16 mouse cellular contexts compared by ENCODE assay signal in the genomic region with DNA sequence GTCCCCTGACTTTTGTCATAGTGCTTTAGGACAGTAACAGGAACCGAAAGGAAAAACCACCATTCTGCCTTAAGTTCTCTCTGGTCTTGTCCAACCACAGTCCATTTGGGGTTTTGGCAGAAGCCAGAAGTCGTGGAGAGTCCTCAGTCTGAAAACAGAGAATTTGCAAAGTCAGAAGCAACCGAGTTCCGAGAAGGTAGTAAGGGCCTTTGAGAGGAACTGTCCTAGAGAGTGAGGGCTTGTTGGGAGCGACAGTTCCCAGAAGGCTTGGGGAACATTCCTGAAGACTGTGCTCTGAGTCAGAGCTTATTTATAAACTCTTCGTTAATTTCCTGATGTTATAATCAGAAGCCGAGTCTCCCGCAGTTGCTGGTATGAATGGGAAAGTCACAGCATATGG.
DNase-seq lines count a peak whose midpoint lies in the region; ATAC-seq and TF ChIP-seq lines count a peak whose summit lies in the region.
"Had no signal": no experiment of that assay in that cellular context is flagged by ENCODE, and none has a peak within 500 bp of the region (broad histone marks: within the 10 kb centered on the region; RNA-seq: fewer than 3 reads in every experiment).

No protein-coding gene starts in this region.

- H3K4me2 ChIP-seq in forebrain, embryonic 15.5 days (replicated peaks) = no peak overlapping the region
- no peak overlapping the region for H3K4me2 ChIP-seq in forebrain, embryonic 13.5 days
- H3K4me2 ChIP-seq: limb, embryonic 13.5 days; midbrain, embryonic 12.5 days had no signal

- WGBS in forebrain, embryonic 15.5 days = 90% methylated on average over 8 of the region's 8 CpGs
- WGBS in forebrain, embryonic 13.5 days = 93% methylated on average over 8 of the region's 8 CpGs

- no peak overlapping the region for H3K9ac ChIP-seq in forebrain, embryonic 15.5 days (replicated peaks)
- no peak overlapping the region for H3K9ac ChIP-seq in forebrain, embryonic 13.5 days
- H3K9ac ChIP-seq: limb, embryonic 13.5 days; midbrain, embryonic 12.5 days had no signal

- peak; percentile 27 for DNase-seq in layer of hippocampus, adult 11-12 months (ENCODE audit: low spot score)
- no peak for DNase-seq in layer of hippocampus, postnatal 25 days (ENCODE audit: extremely low spot score in 1 of 2, low spot score in 1 of 2)
- DNase-seq in brain, adult 2 months (ENCODE audit: low read depth, low spot score) = peak; percentile 58
- DNase-seq: adrenal gland, postnatal 36 days; cerebellum, adult 9-10 months; lung, postnatal 4 days; thymus, adult 2 months had no signal

- H3K27ac ChIP-seq in bone marrow macrophage, adult 2 months (ENCODE audit: insufficient read depth, low read depth, low read length) = peak overlapping the region; percentile 93
- no peak overlapping the region for H3K27ac ChIP-seq in forebrain, embryonic 15.5 days (replicated peaks)
- no peak overlapping the region for H3K27ac ChIP-seq in forebrain, embryonic 13.5 days
- H3K27ac ChIP-seq: layer of hippocampus, adult 2 months; limb, embryonic 13.5 days; midbrain, embryonic 12.5 days had no signal

- peak overlapping the region; percentile 59 for H3K4me3 ChIP-seq in bone marrow macrophage, adult 2 months (ENCODE audit: insufficient read depth, low read length)
- no peak overlapping the region for H3K4me3 ChIP-seq in forebrain, embryonic 15.5 days
- H3K4me3 ChIP-seq in forebrain, embryonic 13.5 days = no peak overlapping the region
- H3K4me3 ChIP-seq: layer of hippocampus, adult 2 months; limb, embryonic 13.5 days; midbrain, embryonic 12.5 days had no signal

- no peaks in the 10 kb centered on the region for H3K36me3 ChIP-seq in forebrain, embryonic 15.5 days
- no peaks in the 10 kb centered on the region for H3K36me3 ChIP-seq in forebrain, embryonic 13.5 days (ENCODE audit: poor library complexity, severe bottlenecking)
- H3K36me3 ChIP-seq: limb, embryonic 13.5 days; midbrain, embryonic 12.5 days had no signal

- H3K9me3 ChIP-seq in forebrain, embryonic 15.5 days = no peaks in the 10 kb centered on the region
- H3K9me3 ChIP-seq in forebrain, embryonic 13.5 days (replicated peaks) = peaks cover 4% of the 10 kb centered on the region; the same call in 1 of the 2 replicates

- H3K27me3 ChIP-seq in forebrain, embryonic 15.5 days = no peaks in the 10 kb centered on the region
- H3K27me3 ChIP-seq in forebrain, embryonic 13.5 days = no peaks in the 10 kb centered on the region
- H3K27me3 ChIP-seq: midbrain, embryonic 12.5 days had no signal

- TF ChIP-seq CTCF in bone marrow macrophage, adult 2 months (IDR thresholded peaks at IDR 0.05; ENCODE audit: low read depth, low read length) = no peak

- TF ChIP-seq POLR2A in bone marrow macrophage, adult 2 months (IDR thresholded peaks at IDR 0.05; ENCODE audit: borderline replicate concordance, low read depth, low read length) = no peak

- peaks cover 11% of the 10 kb centered on the region for H3K4me1 ChIP-seq in bone marrow macrophage, adult 2 months (ENCODE audit: control insufficient read depth, insufficient read depth, low read length)
- H3K4me1 ChIP-seq in forebrain, embryonic 15.5 days = no peaks in the 10 kb centered on the region
- H3K4me1 ChIP-seq in forebrain, embryonic 13.5 days = no peaks in the 10 kb centered on the region
- H3K4me1 ChIP-seq: limb, embryonic 13.5 days; midbrain, embryonic 12.5 days had no signal

- ATAC-seq in megakaryocyte, adult 5-6 weeks (ENCODE audit: poor library complexity, severe bottlenecking) = peak; percentile 51
- ATAC-seq in forebrain, embryonic 15.5 days (replicated peaks) = no peak
- ATAC-seq in forebrain, embryonic 13.5 days = no peak
- ATAC-seq: hindbrain, embryonic 16.5 days; intestine, postnatal 0 days had no signal

Comparison
In these comparisons a context has a peak if more than half of its experiments do, and no peak if none do; other contexts are left out.
1. DNase-seq: peak in layer of hippocampus, adult 11-12 months (single experiment) and brain, adult 2 months (single experiment); none in layer of hippocampus, postnatal 25 days (0 of 2).